Mouse (Mus musculus) left cerebral cortex, postnatal 4 days (tissue): ENCODE measurements at regions not wholly inside any gene's neighbourhood (a gene's known extent, or its start where the extent isn't known, plus 50 kb on each side); places are given as distances from the start of the nearest gene placed in this dataset.
"Not testable (repeated sequence)": the region's sequence is repeated elsewhere in the genome, so short reads cannot be mapped to it uniquely, and the experiment has no call there.

ENCODE experiments used
- DNase-seq: peaks from one replicate; pipeline ENCODE4 v3.0.0-alpha.2; 2022
- intact Hi-C: fragments of 180-260 bp; cut with DNase I; formaldehyde crosslinking; loops from one replicate; pipeline ENCODE4 v1.15.1; 2025

DNA sequence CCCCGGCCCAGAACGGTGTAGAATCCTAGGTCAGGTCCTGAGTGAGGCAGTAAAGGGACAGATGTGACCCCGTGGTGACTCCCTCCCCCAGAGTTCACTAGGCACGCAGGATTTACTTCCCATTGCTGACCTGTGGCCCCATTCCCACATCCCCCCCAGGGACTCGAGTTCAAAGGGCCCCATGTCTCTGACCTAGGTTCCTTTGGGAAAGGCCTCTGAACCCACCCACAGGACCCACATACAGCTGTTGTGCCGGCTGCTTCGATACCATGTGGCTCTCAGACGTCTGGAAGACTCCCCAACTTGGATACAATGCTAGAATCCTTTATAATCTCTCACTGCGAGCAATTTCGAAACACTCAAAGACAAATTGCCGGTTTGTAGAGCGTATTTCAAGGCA lies 151.0 kb upstream of the Sfswap start:
- intact Hi-C loops: no loop called here
- no peak for DNase-seq

DNA sequence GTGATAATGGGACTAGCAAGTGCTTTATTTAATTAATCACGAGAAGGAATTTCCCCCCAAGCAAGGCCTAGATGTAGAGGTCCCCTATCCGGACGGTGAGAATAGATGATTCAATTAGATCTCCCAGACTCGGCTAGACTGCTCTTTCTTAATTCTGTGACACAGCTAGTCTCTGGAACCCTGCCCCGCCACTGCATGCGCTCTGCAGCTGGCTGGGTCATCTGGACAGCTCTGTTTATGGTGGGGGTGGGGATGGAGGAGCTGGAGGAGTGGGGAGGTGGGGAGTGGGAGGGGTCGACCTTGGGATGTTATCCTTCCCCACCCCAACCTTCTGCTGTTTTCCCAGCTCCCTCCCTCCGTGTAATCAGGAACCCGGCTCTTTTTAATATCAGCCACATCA lies 147.5 kb upstream of the Sfswap start:
- DNase-seq: no peak
- intact Hi-C loops: no loop called here

DNA sequence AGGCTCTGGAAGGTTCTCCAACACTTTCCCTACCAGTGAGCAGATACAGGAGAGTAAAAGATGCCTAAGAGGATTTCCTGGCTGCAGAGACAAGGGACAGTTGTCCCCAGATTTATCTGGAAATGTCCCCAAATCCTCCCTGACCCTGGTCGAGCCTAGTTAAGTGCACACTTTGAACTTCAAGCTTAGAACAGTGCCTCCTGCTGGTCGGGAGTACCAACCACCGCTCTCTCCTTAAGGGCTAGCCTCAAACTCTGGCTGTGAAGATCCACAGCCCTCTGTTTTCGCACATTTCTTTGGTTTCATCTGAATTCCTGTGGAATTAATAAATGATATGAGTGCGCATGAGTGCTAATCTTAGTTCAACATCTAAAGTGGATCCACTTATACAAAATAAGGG lies 146.1 kb upstream of the Sfswap start:
- intact Hi-C loops: no loop called here
- no peak for DNase-seq

DNA sequence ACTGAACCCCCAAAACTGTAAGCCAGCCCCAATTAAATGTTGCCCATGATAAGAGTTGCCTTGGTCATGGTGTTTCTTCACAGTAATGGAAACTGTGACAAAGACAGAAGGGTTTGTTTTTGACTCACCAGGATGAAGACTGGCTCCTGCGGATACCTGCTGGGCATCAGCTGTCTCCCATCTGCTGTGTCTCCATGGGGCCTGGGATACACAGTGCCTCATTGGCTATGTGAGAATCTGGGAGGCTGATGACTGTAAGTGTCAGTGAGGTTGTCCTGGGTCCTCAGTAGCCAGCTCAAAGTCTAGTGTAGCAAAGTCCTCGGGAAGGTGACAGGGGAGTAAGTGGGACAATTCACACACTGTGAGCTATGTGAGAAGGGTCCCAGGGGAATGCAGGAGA lies 139.5 kb upstream of the Sfswap start:
- no peak for DNase-seq
- intact Hi-C loops: no loop called here

DNA sequence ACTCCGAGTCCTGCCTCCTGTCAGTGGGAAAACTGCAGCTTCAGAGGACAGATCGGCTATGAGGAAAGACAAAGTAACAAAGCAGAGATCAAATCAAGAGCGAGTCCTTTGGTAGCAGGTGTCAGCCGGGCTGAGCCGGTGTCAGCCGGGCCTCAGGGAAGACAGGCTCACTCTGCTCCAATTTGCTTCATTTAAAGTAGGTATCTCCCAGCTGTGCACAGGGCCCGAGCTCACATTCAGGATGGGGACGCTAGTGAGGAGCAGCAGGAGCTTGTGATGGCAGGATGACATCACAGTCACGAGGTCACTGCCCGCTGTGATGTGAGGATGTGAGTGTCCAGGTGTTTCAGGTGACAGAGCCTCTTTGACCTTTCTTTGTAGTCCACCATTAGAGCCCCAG lies 137.8 kb upstream of the Sfswap start:
- intact Hi-C loops: no loop called here
- DNase-seq: no peak

DNA sequence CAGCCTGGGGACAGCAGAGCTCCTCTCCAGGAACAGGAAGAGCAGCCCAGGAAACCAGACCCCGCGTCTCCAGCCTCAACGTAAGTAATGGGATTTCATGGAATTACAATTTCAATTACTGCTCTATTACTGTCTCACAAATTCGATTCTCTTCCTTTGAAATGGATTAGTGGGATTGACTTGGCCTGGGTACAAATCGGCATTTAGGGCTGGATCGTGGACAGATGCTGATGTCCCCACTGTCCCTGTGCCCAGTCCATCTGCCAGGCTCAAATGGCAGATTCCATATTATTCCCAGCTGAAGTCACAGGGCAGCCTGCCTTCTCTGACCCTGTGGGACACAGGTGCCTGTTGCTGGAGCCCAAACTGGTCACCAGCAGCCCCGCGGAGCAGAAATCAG lies 136.0 kb upstream of the Sfswap start:
- intact Hi-C loops: no loop called here
- DNase-seq: peak; percentile 64

DNA sequence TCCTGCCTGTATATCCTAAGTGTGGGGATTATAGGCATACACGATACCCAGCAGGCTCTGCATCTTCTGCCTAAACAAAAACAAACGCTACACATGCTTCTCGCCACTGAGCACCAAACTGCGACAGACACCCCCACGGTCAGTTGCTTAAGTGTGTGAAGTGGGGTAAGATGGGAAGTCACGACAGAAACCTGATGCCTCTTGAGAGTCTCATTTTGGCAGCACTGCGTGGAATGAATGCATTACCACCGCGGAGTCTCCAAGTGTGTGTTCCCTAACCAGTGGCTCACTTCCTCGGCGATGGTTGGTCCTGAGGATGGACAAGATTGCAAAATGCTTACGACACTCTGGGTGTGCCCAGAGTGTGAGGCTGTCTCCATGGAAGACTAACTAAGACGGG lies 133.8 kb upstream of the Sfswap start:
- DNase-seq: no peak
- intact Hi-C loops: no loop called here

DNA sequence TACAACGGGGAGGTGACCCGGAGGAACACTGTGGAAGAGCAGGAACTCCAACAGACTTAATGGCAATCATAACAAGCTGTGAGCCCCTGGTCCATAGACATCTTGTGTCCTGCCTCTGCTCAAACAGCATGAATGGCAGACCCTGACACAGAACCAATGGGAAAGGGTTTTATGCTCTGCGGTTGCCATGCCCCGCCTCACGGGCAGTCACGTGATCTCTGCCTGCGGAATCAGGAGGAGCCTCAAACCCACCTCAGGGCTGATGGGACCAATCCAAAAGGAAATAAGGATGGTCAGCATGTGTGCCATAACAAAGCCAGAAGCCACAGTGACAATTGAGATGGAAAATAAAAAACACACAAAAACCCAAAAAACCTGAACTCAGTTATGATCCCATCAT lies 120.2 kb upstream of the Sfswap start:
- DNase-seq: no peak
- intact Hi-C loops: loop anchor here (10.0 kb wide), 2 partner anchors 124 to 196 kb away; partner anchors contain the start of gene Sfswap

DNA sequence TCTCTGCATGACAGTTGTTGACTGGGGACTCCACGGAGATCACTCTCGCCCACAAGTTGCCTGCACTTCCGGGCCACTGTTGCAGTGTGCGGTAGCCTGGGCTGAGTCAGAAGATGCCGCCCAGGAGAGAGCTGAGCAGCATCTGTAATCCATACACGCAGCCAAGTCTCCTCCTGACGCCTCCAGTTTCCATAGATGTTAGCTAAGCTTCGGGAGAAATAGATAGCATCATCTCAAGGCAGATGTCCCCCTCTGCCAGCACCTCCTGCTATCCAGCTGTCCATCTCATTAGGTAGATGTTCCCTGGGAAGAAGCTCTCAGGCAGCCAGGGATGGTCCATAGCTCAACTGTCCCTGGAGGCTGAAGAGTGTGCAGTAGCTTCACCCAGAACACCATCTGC lies 116.0 kb upstream of the Sfswap start:
- no peak for DNase-seq
- intact Hi-C loops: loop anchor here (10.0 kb wide), 2 partner anchors 120 to 200 kb away; partner anchors contain the start of gene Sfswap

DNA sequence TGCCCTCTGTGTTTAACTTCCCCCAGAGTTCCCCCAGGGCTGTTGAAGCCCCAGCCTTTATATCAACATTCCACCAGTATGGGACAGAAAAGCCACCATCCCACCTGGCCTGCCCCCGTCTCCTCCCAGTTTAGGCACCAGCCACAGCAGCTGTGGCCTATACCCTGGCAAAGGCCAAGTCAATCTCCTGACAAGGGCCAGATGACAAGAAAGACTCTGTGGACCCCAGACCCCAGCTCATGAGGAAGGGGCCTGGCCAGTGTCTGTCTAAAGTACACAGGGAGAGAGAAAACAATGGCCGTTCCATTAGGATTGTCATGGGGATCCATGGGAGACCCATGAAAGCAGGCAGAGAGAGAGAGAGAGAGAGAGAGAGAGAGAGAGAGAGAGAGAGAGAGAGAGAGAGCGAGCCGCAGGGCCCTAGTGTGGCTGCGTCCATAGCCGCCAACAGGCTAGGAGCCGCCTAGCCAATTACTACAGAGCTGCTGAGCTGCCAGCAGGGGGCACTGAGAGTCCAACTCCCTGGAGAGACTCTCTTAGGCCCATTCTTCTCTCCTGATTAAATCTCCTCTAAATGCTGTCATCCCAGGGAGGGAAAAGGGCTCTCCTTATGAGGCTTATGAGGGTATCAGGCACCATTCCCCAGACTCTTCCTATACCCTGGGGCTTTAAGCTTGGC lies 114.9 kb upstream of the Sfswap start:
- intact Hi-C loops: loop anchor here (10.0 kb wide), 2 partner anchors 119 to 201 kb away; partner anchors contain the start of gene Sfswap

DNA sequence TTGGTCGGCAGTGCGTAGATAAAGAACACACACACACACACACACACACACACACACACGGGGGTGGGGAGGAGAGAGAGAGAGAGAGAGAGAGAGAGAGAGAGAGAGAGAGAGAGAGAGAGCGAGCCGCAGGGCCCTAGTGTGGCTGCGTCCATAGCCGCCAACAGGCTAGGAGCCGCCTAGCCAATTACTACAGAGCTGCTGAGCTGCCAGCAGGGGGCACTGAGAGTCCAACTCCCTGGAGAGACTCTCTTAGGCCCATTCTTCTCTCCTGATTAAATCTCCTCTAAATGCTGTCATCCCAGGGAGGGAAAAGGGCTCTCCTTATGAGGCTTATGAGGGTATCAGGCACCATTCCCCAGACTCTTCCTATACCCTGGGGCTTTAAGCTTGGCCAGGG lies 114.3 kb upstream of the Sfswap start:
- intact Hi-C loops: loop anchor here (10.0 kb wide), 2 partner anchors 118 to 202 kb away; partner anchors contain the start of gene Sfswap
- not testable (repeated sequence) for DNase-seq

More for the DNA sequence above, 114.9 kb upstream of the Sfswap start:
- DNase-seq: not testable (repeated sequence)

DNA sequence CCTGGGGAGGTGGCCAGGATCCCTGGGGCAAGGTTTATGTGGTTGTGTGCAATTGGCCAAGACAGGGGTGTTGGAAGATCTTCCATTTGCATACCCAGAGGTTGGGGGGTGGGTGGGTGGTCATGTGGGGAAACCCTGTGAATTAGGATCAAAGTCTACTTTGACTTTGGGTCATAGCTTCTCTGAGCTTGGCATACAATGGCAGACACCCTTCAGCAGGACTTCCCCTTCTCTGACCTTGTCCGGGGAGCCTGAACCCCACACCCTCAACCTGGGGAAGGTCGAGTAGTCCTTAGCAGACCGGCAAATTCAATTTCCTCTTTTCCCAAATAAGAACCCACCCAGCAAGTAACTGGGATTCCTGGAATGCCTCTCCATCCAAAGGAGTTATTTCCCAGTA lies 113.7 kb upstream of the Sfswap start:
- intact Hi-C loops: loop anchor here (10.0 kb wide), 2 partner anchors 118 to 202 kb away; partner anchors contain the start of gene Sfswap
- DNase-seq: no peak

DNA sequence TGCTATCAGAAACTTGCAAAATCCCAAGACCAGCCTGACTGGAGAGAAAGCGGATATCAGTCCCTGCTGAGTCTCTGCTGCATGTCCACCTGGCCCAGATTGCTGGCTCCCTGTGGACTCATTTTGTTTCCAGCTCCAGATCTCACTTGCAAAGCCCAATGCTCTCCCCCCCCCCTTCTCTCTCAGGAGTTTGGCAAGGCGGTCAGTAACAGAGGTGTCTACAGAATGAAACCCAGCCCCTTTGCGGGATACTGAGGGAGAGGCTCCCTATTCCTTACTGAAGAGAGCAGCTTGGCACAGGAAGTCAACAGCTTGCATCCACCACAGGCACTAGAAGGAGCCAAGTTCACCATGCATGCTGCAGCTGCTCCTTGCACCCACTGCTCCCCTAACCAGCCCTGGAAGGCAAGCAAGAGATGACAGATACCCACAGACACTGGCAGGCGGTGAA lies 110.1 kb upstream of the Sfswap start:
- peak; percentile 82 for DNase-seq
- intact Hi-C loops: loop anchor here (5.0 kb wide), 1 partner anchor 196 kb away; no protein-coding TSS in a partner anchor

DNA sequence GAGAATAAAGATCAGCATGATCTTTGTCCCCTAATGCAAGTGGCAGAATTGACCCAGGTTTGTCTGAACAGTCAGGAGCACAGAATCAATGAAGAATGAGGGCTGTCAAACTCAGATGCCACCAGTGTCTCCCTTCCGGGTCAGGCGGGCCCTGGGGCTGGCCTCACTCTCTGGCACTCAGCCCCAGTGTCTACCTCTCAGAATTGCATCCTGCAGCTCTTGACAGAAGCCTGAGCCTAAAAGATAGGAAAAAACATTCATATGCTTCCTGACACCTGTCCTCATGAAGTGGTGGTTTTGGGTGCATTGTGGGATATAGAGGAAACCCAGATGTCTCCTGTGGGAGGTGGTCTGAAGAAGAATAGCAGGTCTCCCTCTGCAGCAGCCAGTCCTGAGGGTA lies 107.9 kb upstream of the Sfswap start:
- no peak for DNase-seq
- intact Hi-C loops: loop anchor here (5.0 kb wide), 1 partner anchor 194 kb away; no protein-coding TSS in a partner anchor

DNA sequence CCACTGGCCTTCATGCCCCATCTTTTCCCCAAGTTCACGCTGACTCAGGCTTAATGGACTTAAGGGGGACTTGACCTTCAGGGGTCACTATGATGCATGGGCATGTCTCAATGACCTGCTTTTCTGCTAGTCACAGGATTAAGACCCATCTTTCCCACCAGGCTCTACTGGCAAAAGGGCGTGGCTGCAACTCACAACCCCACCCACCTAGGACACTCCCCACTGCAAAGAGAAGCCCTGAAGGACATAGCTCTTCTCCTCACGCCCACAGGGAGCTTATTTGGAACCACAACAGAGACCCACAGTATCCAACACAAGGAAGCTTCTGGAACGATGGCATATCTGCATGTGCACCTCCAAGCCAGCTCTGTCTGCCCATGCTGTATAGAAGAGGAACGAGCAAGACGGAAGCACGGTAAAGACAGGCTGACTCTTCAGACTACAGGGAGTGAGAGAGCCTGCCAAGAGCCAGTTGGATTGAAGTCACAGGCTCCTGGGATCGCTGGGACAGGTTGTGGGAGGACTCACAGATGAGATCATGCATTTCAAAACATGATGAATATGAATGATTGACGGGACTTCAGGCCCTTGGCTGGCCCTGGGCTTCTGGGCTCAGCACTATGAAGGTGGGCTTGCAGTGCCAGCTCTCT lies 107.3 kb upstream of the Sfswap start:
- DNase-seq: no peak
- intact Hi-C loops: loop anchor here (5.0 kb wide), 1 partner anchor 194 kb away; no protein-coding TSS in a partner anchor

DNA sequence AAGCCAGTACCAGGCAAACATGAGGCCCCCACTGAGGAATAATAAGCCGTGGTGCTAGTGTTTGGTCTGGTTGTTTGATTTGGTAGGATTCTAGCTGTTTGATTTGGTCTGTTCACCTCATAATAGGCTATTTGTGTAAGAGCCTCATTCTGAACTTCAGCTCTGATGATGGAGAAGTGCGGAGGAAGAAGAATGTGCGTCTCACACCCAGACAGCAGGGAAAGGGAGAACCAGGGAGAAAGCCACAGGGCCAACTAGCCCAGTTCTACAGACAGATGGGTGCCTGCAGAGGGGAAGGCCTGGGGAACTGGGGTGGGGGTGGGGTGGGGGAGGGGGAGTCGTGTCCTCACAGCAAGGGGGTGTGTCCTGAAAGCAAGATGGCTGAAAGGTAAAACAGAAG lies 106.6 kb upstream of the Sfswap start:
- intact Hi-C loops: loop anchor here (5.0 kb wide), 1 partner anchor 193 kb away; no protein-coding TSS in a partner anchor
- DNase-seq: no peak

DNA sequence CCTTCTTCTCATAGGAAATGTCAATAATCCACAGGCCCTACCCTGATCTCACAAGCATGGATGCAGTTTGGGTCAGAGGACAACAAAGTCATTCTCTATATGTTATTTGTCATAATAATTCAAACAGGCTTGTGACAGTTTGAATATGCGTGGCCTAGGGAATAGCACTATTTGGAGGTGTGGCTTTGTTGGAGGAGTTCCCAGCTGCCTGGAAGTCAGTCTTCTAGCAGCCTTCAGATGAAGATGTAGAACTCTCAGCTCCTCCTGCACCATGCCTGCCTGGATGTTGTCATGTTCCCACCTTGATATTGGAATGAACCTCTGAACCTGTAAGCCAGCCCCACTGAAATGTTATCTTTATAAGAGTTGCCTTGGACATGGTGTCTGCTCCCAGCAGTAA lies 103.7 kb upstream of the Sfswap start:
- no peak for DNase-seq
- intact Hi-C loops: no loop called here

DNA sequence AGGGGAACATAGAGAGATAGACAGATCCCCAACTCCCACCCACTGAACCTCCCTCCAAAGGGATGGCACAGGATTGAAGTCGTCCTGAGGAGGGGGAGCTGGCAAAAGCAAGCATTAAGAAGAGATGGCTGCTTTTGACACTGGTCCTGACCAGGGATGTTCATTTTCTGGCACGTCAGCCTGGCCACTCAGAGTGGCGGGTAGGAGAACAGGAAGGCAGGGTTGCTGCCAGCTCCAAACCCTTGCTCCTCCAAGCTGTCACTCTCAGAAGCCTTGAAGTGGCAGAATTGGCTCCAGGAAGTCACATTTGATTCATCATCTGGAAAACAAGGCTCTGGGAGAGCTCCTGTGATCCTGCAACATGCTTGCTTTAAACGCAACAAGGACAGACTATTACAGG lies 94.8 kb upstream of the Sfswap start:
- peak; percentile 53 for DNase-seq
- intact Hi-C loops: no loop called here

DNA sequence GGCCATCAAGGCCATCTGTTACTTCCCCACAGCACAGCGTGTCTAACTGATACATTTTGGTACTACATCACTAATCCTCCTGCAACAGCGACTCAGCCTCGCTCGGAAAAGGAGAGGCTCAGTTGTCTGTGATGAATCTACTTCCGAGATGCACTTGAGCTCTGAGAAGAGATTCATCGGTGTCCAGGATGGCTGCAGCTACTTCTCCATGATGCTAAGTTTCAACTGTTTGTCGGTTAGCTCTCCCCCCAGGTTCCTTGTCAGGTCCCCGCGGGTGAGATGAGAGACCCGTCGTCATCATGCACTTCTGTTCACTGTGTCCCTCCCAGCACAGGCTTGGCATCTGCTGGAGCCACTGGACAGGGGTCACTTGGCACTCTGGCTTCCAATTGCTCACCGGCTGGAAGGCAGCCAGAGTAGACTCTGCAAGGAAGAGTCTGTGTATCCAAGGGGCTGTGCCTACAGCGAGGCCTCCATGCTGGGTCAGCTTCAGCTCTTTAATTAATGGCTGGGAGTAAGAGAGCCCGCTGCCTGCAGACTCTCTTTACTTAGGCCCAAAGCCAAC lies 91.5 kb upstream of the Sfswap start:
- peak; percentile 89 for DNase-seq
- intact Hi-C loops: no loop called here

DNA sequence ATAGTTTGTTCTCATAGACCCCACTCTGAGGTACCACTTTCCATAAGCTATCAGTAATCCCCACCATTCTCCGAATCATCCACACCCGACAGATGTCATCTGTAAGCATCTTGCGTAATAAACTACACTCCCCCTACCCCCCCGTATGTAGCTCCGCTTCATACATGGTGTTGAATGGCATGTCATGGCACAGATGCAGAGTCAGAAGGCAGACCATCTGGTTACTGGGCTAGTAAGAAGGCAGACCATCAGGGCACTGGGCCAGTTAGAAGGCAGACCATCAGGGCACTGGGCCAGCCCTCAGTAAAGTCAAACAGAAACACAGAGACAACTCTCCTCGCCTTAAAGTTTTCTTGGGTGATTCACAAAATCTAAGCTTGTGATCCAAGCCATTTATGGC lies 88.9 kb upstream of the Sfswap start:
- peak; percentile 90 for DNase-seq
- intact Hi-C loops: no loop called here

DNA sequence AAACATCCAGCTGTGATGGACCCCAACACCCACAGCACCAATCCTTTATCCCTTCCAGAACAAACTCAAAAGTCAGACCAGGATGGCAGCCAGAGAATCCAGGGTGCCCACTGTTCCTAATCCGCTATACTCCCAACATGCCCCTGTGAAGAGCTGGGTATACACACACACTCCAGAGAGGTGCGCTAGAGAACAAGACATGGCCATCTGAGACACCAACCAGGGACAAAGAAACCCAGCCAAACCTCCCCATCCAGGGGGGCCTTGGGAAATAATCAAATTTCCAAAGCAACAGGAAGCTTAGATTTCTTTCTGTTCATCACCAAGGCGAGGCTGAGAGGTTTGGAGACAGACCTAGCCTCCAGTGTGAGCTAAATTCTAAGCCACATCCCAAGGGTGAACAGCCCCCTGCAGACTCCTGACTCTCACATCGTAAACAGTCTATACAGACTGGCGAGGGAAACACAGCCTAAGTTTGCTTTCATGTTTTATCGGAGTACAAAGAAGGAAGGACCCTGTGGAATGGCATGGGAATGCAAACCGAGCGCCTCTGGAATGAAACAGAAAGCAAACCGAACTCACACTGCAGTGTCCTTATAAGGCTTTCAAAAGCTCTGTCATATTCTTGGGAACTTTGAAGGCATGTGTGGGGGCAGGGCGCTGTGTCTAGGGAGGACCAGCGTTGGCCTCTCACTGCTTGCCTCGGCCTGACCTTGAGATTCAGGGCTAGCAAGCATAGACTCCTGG lies 85.9 kb upstream of the Sfswap start:
- no peak for DNase-seq
- intact Hi-C loops: no loop called here
